34 mouse cellular contexts compared by ENCODE assay signal in the genomic region with DNA sequence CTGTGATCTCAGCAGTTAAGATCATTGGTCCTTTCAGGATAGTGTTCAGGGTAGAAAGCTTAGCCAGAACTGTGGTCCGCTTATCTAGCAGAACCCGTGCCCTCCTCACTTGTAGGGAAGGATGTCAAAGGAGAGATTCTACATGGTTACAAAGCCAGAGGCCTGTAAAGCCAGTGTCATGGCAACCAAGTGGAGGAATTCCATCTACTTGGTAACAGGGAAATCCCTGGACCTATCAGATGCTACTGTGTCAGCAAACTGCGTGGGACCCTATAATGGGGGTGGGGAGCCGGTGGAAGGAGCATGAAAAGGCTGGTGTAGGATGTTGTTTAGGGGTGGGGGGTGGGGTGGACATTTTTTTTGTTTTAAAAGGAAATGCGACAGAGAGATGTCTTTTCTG. TPM values are rescaled to one million over a fixed set of nuclear protein-coding genes. Genes with fewer than 3 reads are reported as not detected.
DNase-seq lines count a peak whose midpoint lies in the region; ATAC-seq and TF ChIP-seq lines count a peak whose summit lies in the region.
"Had no signal": no experiment of that assay in that cellular context is flagged by ENCODE, and none has a peak within 500 bp of the region (broad histone marks: within the 10 kb centered on the region; RNA-seq: fewer than 3 reads in every experiment).

No protein-coding gene starts in this region.

- 60% methylated on average over 5 of the region's 5 CpGs for WGBS in forebrain, postnatal 0 days
- WGBS in forebrain, embryonic 12.5 days, result 58% methylated on average over 5 of the region's 5 CpGs
- WGBS in midbrain, embryonic 11.5 days, result 28% methylated on average over 5 of the region's 5 CpGs
- WGBS in midbrain, embryonic 13.5 days, result 22% methylated on average over 5 of the region's 5 CpGs
- WGBS in midbrain, postnatal 0 days, result 19% methylated on average over 5 of the region's 5 CpGs

- H3K9me3 ChIP-seq in forebrain, postnatal 0 days (ENCODE audit: low read length), result no peaks in the 10 kb centered on the region
- no peaks in the 10 kb centered on the region for H3K9me3 ChIP-seq in forebrain, embryonic 12.5 days
- H3K9me3 ChIP-seq in midbrain, embryonic 11.5 days (ENCODE audit: control insufficient read depth, low read length), result no peaks in the 10 kb centered on the region
- no peaks in the 10 kb centered on the region for H3K9me3 ChIP-seq in midbrain, embryonic 13.5 days
- H3K9me3 ChIP-seq in midbrain, postnatal 0 days (ENCODE audit: low read length), result no peaks in the 10 kb centered on the region
- H3K9me3 ChIP-seq: embryonic facial prominence, embryonic 10.5 days; embryonic facial prominence, embryonic 15.5 days; forebrain, embryonic 13.5 days; limb, embryonic 10.5 days; limb, embryonic 15.5 days; liver, embryonic 13.5 days had no signal

- no peaks in the 10 kb centered on the region for H3K27me3 ChIP-seq in forebrain, postnatal 0 days (ENCODE audit: insufficient read depth, low read length)
- no peaks in the 10 kb centered on the region for H3K27me3 ChIP-seq in forebrain, embryonic 12.5 days
- no peaks in the 10 kb centered on the region for H3K27me3 ChIP-seq in midbrain, embryonic 11.5 days (ENCODE audit: control insufficient read depth, insufficient read depth, low read length)
- no peaks in the 10 kb centered on the region for H3K27me3 ChIP-seq in midbrain, embryonic 13.5 days
- H3K27me3 ChIP-seq in midbrain, postnatal 0 days (ENCODE audit: insufficient read depth, low read length), result no peaks in the 10 kb centered on the region
- H3K27me3 ChIP-seq: CH12.LX; embryonic facial prominence, embryonic 15.5 days; forebrain, embryonic 13.5 days; limb, embryonic 15.5 days; liver, embryonic 13.5 days; megakaryocyte, embryonic 14.5 days had no signal

- no peak overlapping the region for H3K9ac ChIP-seq in forebrain, postnatal 0 days
- no peak overlapping the region for H3K9ac ChIP-seq in forebrain, embryonic 12.5 days
- no peak overlapping the region for H3K9ac ChIP-seq in midbrain, embryonic 11.5 days (ENCODE audit: low read length)
- H3K9ac ChIP-seq in midbrain, embryonic 13.5 days (replicated peaks), result no peak overlapping the region
- H3K9ac ChIP-seq in midbrain, postnatal 0 days (replicated peaks; ENCODE audit: low read length, poor library complexity, severe bottlenecking), result no peak overlapping the region
- H3K9ac ChIP-seq: embryonic facial prominence, embryonic 15.5 days; forebrain, embryonic 13.5 days; limb, embryonic 15.5 days; liver, embryonic 13.5 days had no signal

- no peaks in the 10 kb centered on the region for H3K36me3 ChIP-seq in forebrain, postnatal 0 days (ENCODE audit: insufficient read depth)
- no peaks in the 10 kb centered on the region for H3K36me3 ChIP-seq in forebrain, embryonic 12.5 days (replicated peaks)
- no peaks in the 10 kb centered on the region for H3K36me3 ChIP-seq in midbrain, embryonic 11.5 days (ENCODE audit: control insufficient read depth, insufficient read depth, low read length)
- no peaks in the 10 kb centered on the region for H3K36me3 ChIP-seq in midbrain, embryonic 13.5 days
- no peaks in the 10 kb centered on the region for H3K36me3 ChIP-seq in midbrain, postnatal 0 days (ENCODE audit: insufficient read depth, low read length)
- H3K36me3 ChIP-seq: embryonic facial prominence, embryonic 10.5 days; embryonic facial prominence, embryonic 15.5 days; limb, embryonic 10.5 days; limb, embryonic 15.5 days; liver, embryonic 13.5 days had no signal

- no peak for DNase-seq in forebrain, postnatal 0 days
- DNase-seq in midbrain, embryonic 11.5 days (ENCODE audit: low spot score, missing footprints), result peak; percentile 77
- DNase-seq in embryo, embryonic 10 days (ENCODE audit: low spot score), result peak; percentile 48
- peak; percentile 24 for DNase-seq in midbrain, postnatal 0 days (ENCODE audit: low spot score)
- no peak for DNase-seq in cerebellum, postnatal 25 days
- DNase-seq: adrenal gland, adult 8-10 months; cerebellum, adult 8-10 months; cerebellum, postnatal 36 days; gastrocnemius, postnatal 14 days; heart, postnatal 36 days; kidney, adult 9 months; kidney, postnatal 10 days; layer of hippocampus, postnatal 36 days; liver, embryonic 13.5 days; lung, adult 18-20 months; lung, postnatal 4 days; right cerebral cortex, adult 18-20 months; spleen, adult 18-20 months had no signal

- no peak overlapping the region for H3K4me3 ChIP-seq in forebrain, postnatal 0 days (ENCODE audit: low read depth, low read length)
- H3K4me3 ChIP-seq in forebrain, embryonic 12.5 days (replicated peaks), result no peak overlapping the region
- H3K4me3 ChIP-seq in midbrain, embryonic 11.5 days (ENCODE audit: low read depth, low read length), result no peak overlapping the region
- no peak overlapping the region for H3K4me3 ChIP-seq in midbrain, embryonic 13.5 days (replicated peaks)
- H3K4me3 ChIP-seq in midbrain, postnatal 0 days (ENCODE audit: low read depth, low read length), result no peak overlapping the region
- H3K4me3 ChIP-seq: embryonic facial prominence, embryonic 10.5 days; embryonic facial prominence, embryonic 15.5 days; forebrain, embryonic 13.5 days; limb, embryonic 10.5 days; limb, embryonic 15.5 days; liver, embryonic 13.5 days; megakaryocyte, embryonic 14.5 days had no signal

- no peak for TF ChIP-seq CTCF in forebrain, postnatal 0 days (IDR thresholded peaks at IDR 0.05; ENCODE audit: low read depth)
- no peak for TF ChIP-seq CTCF in midbrain, postnatal 0 days (IDR thresholded peaks at IDR 0.05)

- peak; percentile 34; the same call in 1 of the 2 replicates for ATAC-seq in forebrain, postnatal 0 days
- no peak for ATAC-seq in forebrain, embryonic 12.5 days (ENCODE audit: low FRiP score)
- peak; percentile 81 for ATAC-seq in midbrain, embryonic 11.5 days (ENCODE audit: low FRiP score)
- no peak for ATAC-seq in midbrain, embryonic 13.5 days
- ATAC-seq in midbrain, postnatal 0 days (ENCODE audit: low FRiP score), result peak; percentile 63; the same call in 1 of the 2 replicates
- ATAC-seq: forebrain, embryonic 13.5 days; intestine, postnatal 0 days; lung, postnatal 0 days had no signal

- no peaks in the 10 kb centered on the region for H3K4me1 ChIP-seq in forebrain, postnatal 0 days (ENCODE audit: insufficient read depth)
- peaks cover 8% of the 10 kb centered on the region; the same call in 1 of the 2 replicates for H3K4me1 ChIP-seq in forebrain, embryonic 12.5 days
- H3K4me1 ChIP-seq in midbrain, embryonic 11.5 days (ENCODE audit: control insufficient read depth, insufficient read depth, low read length), result peaks cover 8% of the 10 kb centered on the region; the same call in 1 of the 2 replicates
- peaks cover 8% of the 10 kb centered on the region; the same call in 1 of the 2 replicates for H3K4me1 ChIP-seq in midbrain, embryonic 13.5 days (replicated peaks)
- 0 out of 2 replicates have a peak, but pooled peaks cover 4% of the 10 kb centered on the region for H3K4me1 ChIP-seq in midbrain, postnatal 0 days (ENCODE audit: insufficient read depth, low read length)
- H3K4me1 ChIP-seq: embryonic facial prominence, embryonic 10.5 days; embryonic facial prominence, embryonic 15.5 days; forebrain, embryonic 13.5 days; limb, embryonic 15.5 days; liver, embryonic 13.5 days; megakaryocyte, embryonic 14.5 days had no signal

- H3K27ac ChIP-seq in forebrain, postnatal 0 days (ENCODE audit: low read depth, low read length), result no peak overlapping the region
- no peak overlapping the region for H3K27ac ChIP-seq in forebrain, embryonic 12.5 days
- H3K27ac ChIP-seq in midbrain, embryonic 11.5 days (ENCODE audit: low read depth, low read length), result no peak overlapping the region
- H3K27ac ChIP-seq in midbrain, embryonic 13.5 days, result no peak overlapping the region
- no peak overlapping the region for H3K27ac ChIP-seq in midbrain, postnatal 0 days (ENCODE audit: low read depth, low read length)
- H3K27ac ChIP-seq: embryonic facial prominence, embryonic 10.5 days; embryonic facial prominence, embryonic 15.5 days; forebrain, embryonic 13.5 days; limb, embryonic 10.5 days; limb, embryonic 15.5 days; liver, embryonic 13.5 days; stomach, postnatal 0 days had no signal

- H3K4me2 ChIP-seq in forebrain, postnatal 0 days (ENCODE audit: low read depth), result no peak overlapping the region
- no peak overlapping the region for H3K4me2 ChIP-seq in forebrain, embryonic 12.5 days
- no peak overlapping the region for H3K4me2 ChIP-seq in midbrain, embryonic 11.5 days
- H3K4me2 ChIP-seq in midbrain, embryonic 13.5 days (replicated peaks), result no peak overlapping the region
- no peak overlapping the region for H3K4me2 ChIP-seq in midbrain, postnatal 0 days (ENCODE audit: low read depth, low read length, poor library complexity, severe bottlenecking)
- H3K4me2 ChIP-seq: embryonic facial prominence, embryonic 15.5 days; forebrain, embryonic 13.5 days; heart, embryonic 11.5 days; limb, embryonic 15.5 days; liver, embryonic 13.5 days had no signal

RNA-seq across cellular contexts. Expression of gene Sorcs3, which starts 57.9 kb away (rescaled TPM):
- 12.6 and 20.8 TPM in 2 replicates for total RNA-seq in forebrain, postnatal 0 days (2014; rRNA removed)
- polyA plus RNA-seq in forebrain, postnatal 0 days (2015; fragmentation: Nextera tagmentation; extraction: Ambion mirVana), result 6.3 and 10.9 TPM in 2 replicates
- 4.9 and 5.5 TPM in 2 replicates for polyA plus RNA-seq in forebrain, embryonic 12.5 days (2016; fragmentation: Nextera tagmentation; extraction: Ambion mirVana)
- polyA plus RNA-seq in midbrain, embryonic 11.5 days (2014; fragmentation: Nextera tagmentation; extraction: Ambion mirVana), result 3.1 and 3.7 TPM in 2 replicates
- polyA plus RNA-seq in midbrain, embryonic 13.5 days (2015; fragmentation: Nextera tagmentation; extraction: Ambion mirVana), result 11.5 and 11.8 TPM in 2 replicates
- 25.3 and 33.2 TPM in 2 replicates for total RNA-seq in midbrain, postnatal 0 days (2014; rRNA removed)
- polyA plus RNA-seq in midbrain, postnatal 0 days (2015; fragmentation: Nextera tagmentation; extraction: Ambion mirVana), result 16.4 and 18.3 TPM in 2 replicates
- total RNA-seq: CH12.LX; ES-E14; gastrocnemius, postnatal 14 days; heart, postnatal 36 days; monocyte, adult 5-6 weeks had no signal
- polyA plus RNA-seq: urinary bladder, adult 2 months had no signal

Comparison
In these comparisons a context has a peak if more than half of its experiments do, and no peak if none do; other contexts are left out.
1. ATAC-seq: peak in forebrain, postnatal 0 days (single experiment), midbrain, embryonic 11.5 days (single experiment) and midbrain, postnatal 0 days (single experiment); none in forebrain, embryonic 12.5 days (single experiment) and midbrain, embryonic 13.5 days (single experiment).
2. DNase-seq: peak in midbrain, embryonic 11.5 days (single experiment), embryo, embryonic 10 days (single experiment) and midbrain, postnatal 0 days (single experiment); none in forebrain, postnatal 0 days (single experiment) and cerebellum, postnatal 25 days (0 of 2).